ENCODE assay signal across 9 mouse cellular contexts in the genomic region with DNA sequence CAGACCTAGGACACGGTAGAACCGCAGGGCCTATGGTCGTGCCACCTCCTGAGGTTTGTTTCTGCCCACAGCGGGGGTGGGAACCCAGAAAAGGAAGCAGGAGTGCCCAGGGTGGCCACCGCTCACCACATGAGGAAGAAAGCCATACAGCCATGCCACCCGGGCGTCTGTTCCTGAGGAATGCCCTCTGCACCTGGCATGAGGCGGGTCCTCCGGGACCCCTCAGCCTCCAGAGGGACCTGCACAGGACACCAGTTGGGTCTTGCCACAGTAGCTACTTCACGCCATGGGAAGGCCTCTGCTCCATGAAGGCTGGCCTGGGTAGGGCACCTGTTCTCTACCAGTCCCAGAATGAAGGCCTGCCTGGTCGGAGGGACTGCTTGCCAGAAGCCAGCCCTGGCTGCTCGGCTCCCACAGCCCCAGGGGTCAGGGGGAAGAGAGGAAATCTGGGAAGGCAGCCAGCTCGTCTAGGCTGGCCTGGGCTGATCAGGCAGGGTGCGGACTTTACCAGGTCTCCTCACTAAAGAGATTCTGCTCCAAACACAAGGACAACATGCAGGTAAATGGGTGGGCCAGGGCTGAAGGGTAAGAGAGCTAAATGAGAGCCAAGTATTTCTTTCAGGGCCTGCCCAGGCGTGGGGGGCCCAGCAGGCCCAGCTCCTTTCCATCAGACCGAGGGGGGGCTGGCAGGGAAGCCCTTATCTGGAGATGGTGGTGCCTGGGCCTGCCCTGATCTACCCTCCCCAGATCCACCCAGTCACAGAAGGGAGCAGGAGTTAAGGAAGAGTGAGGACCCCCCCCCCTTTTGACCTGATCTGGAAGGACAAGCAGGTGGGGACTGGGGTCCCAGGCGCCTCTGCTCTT. TPM values are rescaled to one million over a fixed set of nuclear protein-coding genes. Genes with fewer than 3 reads are reported as not detected.
DNase-seq lines count a peak whose midpoint lies in the region; ATAC-seq and TF ChIP-seq lines count a peak whose summit lies in the region.
"Had no signal": no experiment of that assay in that cellular context is flagged by ENCODE, and none has a peak within 500 bp of the region (broad histone marks: within the 10 kb centered on the region; RNA-seq: fewer than 3 reads in every experiment).

No protein-coding gene starts in this region.

- peak overlapping the region; percentile 46 for H3K9ac ChIP-seq in neural tube, embryonic 11.5 days (ENCODE audit: low read length)
- peak overlapping the region; percentile 13; the same call in 1 of the 2 replicates for H3K9ac ChIP-seq in lung, postnatal 0 days (replicated peaks; ENCODE audit: low read depth)

- WGBS in neural tube, embryonic 11.5 days = 71% methylated on average over 17 of the region's 17 CpGs
- WGBS in heart, embryonic 10.5 days = 54% methylated on average over 17 of the region's 17 CpGs
- WGBS in lung, postnatal 0 days = 53% methylated on average over 17 of the region's 17 CpGs

- no peaks in the 10 kb centered on the region for H3K36me3 ChIP-seq in neural tube, embryonic 11.5 days (ENCODE audit: control insufficient read depth, insufficient read depth, low read length)
- H3K36me3 ChIP-seq in heart, embryonic 10.5 days = peaks cover 11% of the 10 kb centered on the region; the same call in 1 of the 2 replicates
- H3K36me3 ChIP-seq in lung, postnatal 0 days (ENCODE audit: insufficient read depth, low read length) = no peaks in the 10 kb centered on the region

- 0 out of 2 replicates have a peak, but pooled peaks have one; percentile 35 for ATAC-seq in neural tube, embryonic 11.5 days (ENCODE audit: insufficient read depth, low FRiP score, low TSS enrichment)
- ATAC-seq in common myeloid progenitor, adult 5-6 weeks (replicated peaks; ENCODE audit: low read depth, poor library complexity, severe bottlenecking) = peak; percentile 28
- no peak; the same call in 1 of the 2 replicates for ATAC-seq in lung, postnatal 0 days

- TF ChIP-seq EP300 in lung, postnatal 0 days (IDR thresholded peaks at IDR 0.05) = no peak

- no peak for TF ChIP-seq CTCF in lung, postnatal 0 days (IDR thresholded peaks at IDR 0.05)

- 0 out of 2 replicates have a peak overlapping the region, but pooled peaks have one; percentile 67 for H3K27ac ChIP-seq in neural tube, embryonic 11.5 days (ENCODE audit: low read depth, low read length)
- peak overlapping the region; percentile 96 for H3K27ac ChIP-seq in heart, embryonic 10.5 days
- H3K27ac ChIP-seq in lung, postnatal 0 days (ENCODE audit: low read length) = peak overlapping the region; percentile 28

- no peaks in the 10 kb centered on the region for H3K9me3 ChIP-seq in neural tube, embryonic 11.5 days (ENCODE audit: control insufficient read depth, low read length)
- H3K9me3 ChIP-seq in heart, embryonic 10.5 days = no peaks in the 10 kb centered on the region
- no peaks in the 10 kb centered on the region for H3K9me3 ChIP-seq in lung, postnatal 0 days (ENCODE audit: low read length)

- H3K27me3 ChIP-seq in neural tube, embryonic 11.5 days (ENCODE audit: control insufficient read depth, insufficient read depth, low read length) = no peaks in the 10 kb centered on the region
- H3K27me3 ChIP-seq in heart, embryonic 10.5 days (ENCODE audit: insufficient read depth, poor library complexity, severe bottlenecking) = no peaks in the 10 kb centered on the region
- H3K27me3 ChIP-seq in lung, postnatal 0 days (replicated peaks; ENCODE audit: insufficient read depth, low read length) = no peaks in the 10 kb centered on the region

- H3K4me1 ChIP-seq in neural tube, embryonic 11.5 days (ENCODE audit: control insufficient read depth, insufficient read depth, low read length) = peaks cover 32% of the 10 kb centered on the region
- H3K4me1 ChIP-seq in heart, embryonic 10.5 days = peaks cover 85% of the 10 kb centered on the region
- peaks cover 37% of the 10 kb centered on the region for H3K4me1 ChIP-seq in lung, postnatal 0 days (ENCODE audit: insufficient read depth, low read depth, low read length)

- H3K4me3 ChIP-seq in neural tube, embryonic 11.5 days (ENCODE audit: low read depth, low read length) = no peak overlapping the region
- H3K4me3 ChIP-seq in heart, embryonic 10.5 days = peak overlapping the region; percentile 60
- H3K4me3 ChIP-seq in lung, postnatal 0 days (ENCODE audit: low read depth, low read length) = no peak overlapping the region

- no peak for DNase-seq in neural tube, embryonic 11.5 days (ENCODE audit: low spot score)
- no peak for DNase-seq in neural tube, embryonic 10.5 days (ENCODE audit: extremely low spot score, low spot score)
- DNase-seq in heart, embryonic 10.5 days (ENCODE audit: low spot score) = no peak
- DNase-seq in kidney, adult 8-10 months = peak; percentile 78 to 83
- no peak for DNase-seq in lung, postnatal 0 days (ENCODE audit: low spot score)
- DNase-seq in thymus, postnatal 14 days = peak; percentile 63
- no peak for DNase-seq in embryo, embryonic 9.5 days (ENCODE audit: extremely low spot score)

- peak overlapping the region; percentile 0; the same call in 1 of the 2 replicates for H3K4me2 ChIP-seq in neural tube, embryonic 11.5 days (ENCODE audit: low read depth)
- H3K4me2 ChIP-seq in lung, postnatal 0 days (replicated peaks; ENCODE audit: low read depth, low read length) = peak overlapping the region; percentile 44

RNA-seq across cellular contexts. Expression of gene Gm9821, which starts 4.1 kb away (rescaled TPM):
- 0.37 and 0.58 TPM in 2 replicates for polyA plus RNA-seq in neural tube, embryonic 11.5 days (2014; fragmentation: Nextera tagmentation; extraction: Ambion mirVana)
- 0.49 and 1.5 TPM in 2 replicates for total RNA-seq in common myeloid progenitor, adult 5-6 weeks (2017)
- 1.9 and 3.0 TPM in 2 replicates for polyA plus RNA-seq in heart, embryonic 10.5 days (2016; fragmentation: Nextera tagmentation; extraction: Ambion mirVana)
- 0.14 and 0.35 TPM in 2 replicates for polyA plus RNA-seq in lung, postnatal 0 days (2015; fragmentation: Nextera tagmentation; extraction: Ambion mirVana)

RNA-seq across cellular contexts. Expression of gene Mdk, which starts 17.5 kb away (rescaled TPM):
- polyA plus RNA-seq in neural tube, embryonic 11.5 days (2014; fragmentation: Nextera tagmentation; extraction: Ambion mirVana) = 1,127 and 1,214 TPM in 2 replicates
- 0.44 TPM in 1 of 2 replicates, not detected in the other for total RNA-seq in common myeloid progenitor, adult 5-6 weeks (2017)
- polyA plus RNA-seq in heart, embryonic 10.5 days (2016; fragmentation: Nextera tagmentation; extraction: Ambion mirVana) = 1,001 and 1,694 TPM in 2 replicates
- 101 and 104 TPM in 2 replicates for polyA plus RNA-seq in lung, postnatal 0 days (2015; fragmentation: Nextera tagmentation; extraction: Ambion mirVana)

RNA-seq across cellular contexts. Expression of gene Chrm4, which starts 22.6 kb away (rescaled TPM):
- polyA plus RNA-seq in neural tube, embryonic 11.5 days (2014; fragmentation: Nextera tagmentation; extraction: Ambion mirVana) = 0.45 and 0.53 TPM in 2 replicates
- 0.96 TPM in 1 of 2 replicates, not detected in the other for total RNA-seq in common myeloid progenitor, adult 5-6 weeks (2017)
- polyA plus RNA-seq in heart, embryonic 10.5 days (2016; fragmentation: Nextera tagmentation; extraction: Ambion mirVana) = 0.16 and 0.57 TPM in 2 replicates
- polyA plus RNA-seq in lung, postnatal 0 days (2015; fragmentation: Nextera tagmentation; extraction: Ambion mirVana) = 0.12 and 0.16 TPM in 2 replicates
- total RNA-seq: neutrophil, adult 5-6 weeks had no signal

RNA-seq across cellular contexts. Expression of gene Dgkz, which starts 26.0 kb away (rescaled TPM):
- polyA plus RNA-seq in neural tube, embryonic 11.5 days (2014; fragmentation: Nextera tagmentation; extraction: Ambion mirVana) = 34.6 and 37.7 TPM in 2 replicates
- total RNA-seq in common myeloid progenitor, adult 5-6 weeks (2017) = 102 and 117 TPM in 2 replicates
- polyA plus RNA-seq in heart, embryonic 10.5 days (2016; fragmentation: Nextera tagmentation; extraction: Ambion mirVana) = 58.4 and 61.0 TPM in 2 replicates
- 50.7 and 54.0 TPM in 2 replicates for polyA plus RNA-seq in lung, postnatal 0 days (2015; fragmentation: Nextera tagmentation; extraction: Ambion mirVana)

Comparison
In these comparisons a context has a peak if more than half of its experiments do, and no peak if none do; other contexts are left out.
1. DNase-seq: peak in kidney, adult 8-10 months (2 of 2) and thymus, postnatal 14 days (single experiment); none in neural tube, embryonic 11.5 days (single experiment), neural tube, embryonic 10.5 days (single experiment), heart, embryonic 10.5 days (single experiment), lung, postnatal 0 days (single experiment) and embryo, embryonic 9.5 days (single experiment).
2. H3K27ac ChIP-seq: peak in every context shown above with its lines; median percentile 96 in heart, embryonic 10.5 days; 67 in neural tube, embryonic 11.5 days; 28 in lung, postnatal 0 days.